ENCODE assay signal across 12 mouse cellular contexts in the genomic region with DNA sequence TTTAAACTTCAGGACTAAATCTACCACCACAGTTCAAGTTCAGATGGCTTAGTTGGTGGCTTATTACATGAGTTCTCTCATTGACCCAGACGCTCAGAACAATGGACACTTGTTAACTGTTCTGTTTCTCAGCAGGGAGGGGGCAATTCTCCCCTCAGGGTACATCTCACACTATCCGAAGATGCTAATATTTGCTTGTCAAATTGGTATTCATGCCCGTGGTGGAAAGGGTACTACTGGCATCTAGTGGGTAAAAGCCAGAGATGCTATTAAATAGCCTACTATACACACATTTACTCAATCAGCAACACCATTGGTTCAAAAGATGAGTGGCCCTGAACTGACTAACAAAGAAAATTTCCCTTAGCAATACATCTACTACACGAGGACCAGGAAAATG. TPM values are rescaled to one million over a fixed set of nuclear protein-coding genes. Genes with fewer than 3 reads are reported as not detected.
DNase-seq lines count a peak whose midpoint lies in the region; ATAC-seq and TF ChIP-seq lines count a peak whose summit lies in the region.
"Had no signal": no experiment of that assay in that cellular context is flagged by ENCODE, and none has a peak within 500 bp of the region (broad histone marks: within the 10 kb centered on the region; RNA-seq: fewer than 3 reads in every experiment).

No protein-coding gene starts in this region.

- no peak overlapping the region for H3K9ac ChIP-seq in embryonic facial prominence, embryonic 14.5 days (ENCODE audit: low read depth, low read length)
- H3K9ac ChIP-seq: intestine, embryonic 15.5 days; lung, embryonic 15.5 days had no signal

- DNase-seq in embryonic facial prominence, embryonic 14.5 days (ENCODE audit: low spot score), result peak; percentile 32
- DNase-seq in embryonic facial prominence, embryonic 10.5 days (ENCODE audit: low spot score), result no peak
- DNase-seq in left cerebral cortex, postnatal 14 days (ENCODE audit: low spot score in 2 of 2), result peak; percentile 6 to 14
- DNase-seq in left cerebral cortex, postnatal 10 days (ENCODE audit: extremely low spot score in 1 of 2, low spot score in 2 of 2), result no peak
- DNase-seq in Muller cell, postnatal 12 days (ENCODE audit: inconsistent ontology term), result peak; percentile 68
- DNase-seq in layer of hippocampus, adult 2 months (ENCODE audit: low spot score in 2 of 2), result peak; percentile 25 to 51
- DNase-seq in T-cell, adult 2 months (ENCODE audit: low spot score), result no peak
- DNase-seq in ovary, postnatal 36 days (ENCODE audit: low spot score), result no peak

- no peak overlapping the region for H3K27ac ChIP-seq in embryonic facial prominence, embryonic 14.5 days (replicated peaks; ENCODE audit: low read depth, low read length)
- no peak overlapping the region for H3K27ac ChIP-seq in embryonic facial prominence, embryonic 10.5 days (replicated peaks)
- H3K27ac ChIP-seq in layer of hippocampus, adult 2 months, result no peak overlapping the region
- H3K27ac ChIP-seq: intestine, embryonic 15.5 days; lung, embryonic 15.5 days had no signal

- H3K4me2 ChIP-seq in embryonic facial prominence, embryonic 14.5 days (ENCODE audit: low read depth, low read length), result no peak overlapping the region
- H3K4me2 ChIP-seq: intestine, embryonic 15.5 days; lung, embryonic 15.5 days had no signal

- H3K4me1 ChIP-seq in embryonic facial prominence, embryonic 14.5 days (ENCODE audit: control insufficient read depth, insufficient read depth, low read length), result no peaks in the 10 kb centered on the region
- H3K4me1 ChIP-seq in embryonic facial prominence, embryonic 10.5 days, result no peaks in the 10 kb centered on the region
- H3K4me1 ChIP-seq: intestine, embryonic 15.5 days; lung, embryonic 15.5 days had no signal

- H3K9me3 ChIP-seq in embryonic facial prominence, embryonic 14.5 days (ENCODE audit: control insufficient read depth, low read length), result no peaks in the 10 kb centered on the region
- H3K9me3 ChIP-seq in embryonic facial prominence, embryonic 10.5 days, result no peaks in the 10 kb centered on the region
- H3K9me3 ChIP-seq: intestine, embryonic 15.5 days; lung, embryonic 15.5 days had no signal

- intact Hi-C loops in left cerebral cortex, postnatal 14 days (cut with DNase I), result loop anchor here (2.0 kb wide), 1 partner anchor 238 kb away; no protein-coding TSS in a partner anchor
- intact Hi-C loops in left cerebral cortex, postnatal 10 days (cut with DNase I), result loop anchor here (5.0 kb wide), 1 partner anchor 239 kb away; no protein-coding TSS in a partner anchor

- no peaks in the 10 kb centered on the region for H3K36me3 ChIP-seq in embryonic facial prominence, embryonic 14.5 days (ENCODE audit: control insufficient read depth, insufficient read depth, low read length)
- no peaks in the 10 kb centered on the region for H3K36me3 ChIP-seq in embryonic facial prominence, embryonic 10.5 days (replicated peaks)
- H3K36me3 ChIP-seq: intestine, embryonic 15.5 days had no signal

- 54% methylated on average over 4 of the region's 4 CpGs for WGBS in embryonic facial prominence, embryonic 14.5 days
- WGBS in embryonic facial prominence, embryonic 10.5 days, result 59% methylated on average over 4 of the region's 4 CpGs

- peak; percentile 85 for TF ChIP-seq CTCF in layer of hippocampus, adult 2 months (conservative IDR thresholded peaks at IDR 0.05)

- H3K27me3 ChIP-seq in embryonic facial prominence, embryonic 14.5 days (replicated peaks; ENCODE audit: control insufficient read depth, insufficient read depth, low read length), result no peaks in the 10 kb centered on the region
- no peaks in the 10 kb centered on the region for H3K27me3 ChIP-seq in embryonic facial prominence, embryonic 10.5 days (replicated peaks; ENCODE audit: low read depth, poor library complexity, severe bottlenecking)
- H3K27me3 ChIP-seq: intestine, embryonic 15.5 days; lung, embryonic 15.5 days had no signal

- H3K4me3 ChIP-seq in embryonic facial prominence, embryonic 14.5 days (ENCODE audit: low read depth, low read length), result no peak overlapping the region
- no peak overlapping the region for H3K4me3 ChIP-seq in embryonic facial prominence, embryonic 10.5 days
- H3K4me3 ChIP-seq in layer of hippocampus, adult 2 months, result no peak overlapping the region
- H3K4me3 ChIP-seq: erythroblast, embryonic 14.5 days; intestine, embryonic 15.5 days; lung, embryonic 15.5 days had no signal

- no peak for ATAC-seq in embryonic facial prominence, embryonic 14.5 days (ENCODE audit: low read depth)
- ATAC-seq: intestine, embryonic 15.5 days had no signal

RNA-seq across cellular contexts. Expression of a gene that starts 15.4 kb away (rescaled TPM):
- polyA plus RNA-seq in embryonic facial prominence, embryonic 14.5 days (2014; fragmentation: Nextera tagmentation; extraction: Ambion mirVana), result 13.1 and 17.9 TPM in 2 replicates
- not detected in 2 replicates for polyA plus RNA-seq in embryonic facial prominence, embryonic 10.5 days (2016; fragmentation: Nextera tagmentation; extraction: Ambion mirVana)
- total RNA-seq in left cerebral cortex, postnatal 14 days (2021), result 1 to 10 TPM; 3.1 to 8.4 TPM
- total RNA-seq in left cerebral cortex, postnatal 10 days (2021), result 1 to 10 TPM; 7.4 to 9.7 TPM
- 1 to 10 TPM; 3.3 to 5.0 TPM for total RNA-seq in layer of hippocampus, adult 2 months (2021)
- total RNA-seq: monocyte, adult 5-6 weeks had no signal
- polyA plus RNA-seq: erythroblast, embryonic 14.5 days had no signal

RNA-seq across cellular contexts. Expression of a gene that starts 56.9 kb away (rescaled TPM):
- 18.2 and 18.8 TPM in 2 replicates for polyA plus RNA-seq in embryonic facial prominence, embryonic 14.5 days (2014; fragmentation: Nextera tagmentation; extraction: Ambion mirVana)
- 1.1 and 1.9 TPM in 2 replicates for polyA plus RNA-seq in embryonic facial prominence, embryonic 10.5 days (2016; fragmentation: Nextera tagmentation; extraction: Ambion mirVana)
- total RNA-seq in left cerebral cortex, postnatal 14 days (2021), result 1 to 10 TPM; 7.1 to 8.8 TPM
- 1 to 10 TPM; 8.0 to 8.1 TPM for total RNA-seq in left cerebral cortex, postnatal 10 days (2021)
- 1 to 10 TPM; 5.6 to 7.1 TPM for total RNA-seq in layer of hippocampus, adult 2 months (2021)
- polyA plus RNA-seq: erythroblast, embryonic 14.5 days had no signal

Comparison
In these comparisons a context has a peak if more than half of its experiments do, and no peak if none do; other contexts are left out.
1. DNase-seq: peak in embryonic facial prominence, embryonic 14.5 days (single experiment), left cerebral cortex, postnatal 14 days (2 of 2), Muller cell, postnatal 12 days (single experiment) and layer of hippocampus, adult 2 months (2 of 2); none in embryonic facial prominence, embryonic 10.5 days (single experiment), left cerebral cortex, postnatal 10 days (0 of 2), T-cell, adult 2 months (single experiment) and ovary, postnatal 36 days (single experiment).